Mouse (Mus musculus) liver (tissue): ENCODE measurements around the gene 2410015M20Rik.
A peak's percentile ranks its signal among the peaks of the same experiment; 100 is the strongest.
"Not testable (repeated sequence)": the region's sequence is repeated elsewhere in the genome, so short reads cannot be mapped to it uniquely, and the experiment has no call there.

Experiments
- DNase-seq: peaks from one replicate; pipeline ENCODE4 v3.0.0-alpha.2; 2020; ENCODE audit warnings: mixed read lengths

2410015M20Rik gene

DNA sequence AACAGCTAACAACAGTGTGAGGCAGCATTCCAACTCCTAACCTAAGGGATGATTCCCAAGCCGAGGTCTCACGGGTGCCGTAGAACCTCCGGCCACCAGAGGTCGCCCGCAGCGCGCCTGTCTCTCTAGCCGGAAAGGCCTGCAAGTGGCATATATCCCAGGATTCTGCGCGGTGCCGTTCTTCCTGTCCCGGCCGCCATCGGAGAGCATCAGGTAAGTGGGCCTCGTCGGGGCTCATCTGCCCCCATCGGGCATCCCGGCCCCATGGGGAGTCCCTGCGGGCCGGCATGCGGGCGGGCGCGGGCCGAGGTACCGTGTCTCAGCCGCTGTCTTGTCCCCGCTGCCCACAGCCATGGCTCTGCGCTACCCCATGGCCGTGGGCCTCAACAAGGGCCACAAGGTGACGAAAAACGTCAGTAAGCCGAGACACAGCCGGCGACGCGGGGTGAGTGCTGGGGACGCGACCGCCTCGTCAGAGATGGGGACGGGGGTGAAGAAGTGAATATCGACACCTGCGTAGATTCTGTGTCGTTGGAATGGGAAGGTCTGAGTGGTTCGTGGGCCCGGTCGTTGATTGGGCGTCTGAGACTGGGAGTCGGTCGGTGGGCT is 3.8 kb upstream of the 2410015M20Rik start, which contains the start of gene Rpl36:
Rpl36 (plus strand) TSS at position 181 of the 609 bp plus-strand sequence.
- peak; percentile 95 for DNase-seq

DNA sequence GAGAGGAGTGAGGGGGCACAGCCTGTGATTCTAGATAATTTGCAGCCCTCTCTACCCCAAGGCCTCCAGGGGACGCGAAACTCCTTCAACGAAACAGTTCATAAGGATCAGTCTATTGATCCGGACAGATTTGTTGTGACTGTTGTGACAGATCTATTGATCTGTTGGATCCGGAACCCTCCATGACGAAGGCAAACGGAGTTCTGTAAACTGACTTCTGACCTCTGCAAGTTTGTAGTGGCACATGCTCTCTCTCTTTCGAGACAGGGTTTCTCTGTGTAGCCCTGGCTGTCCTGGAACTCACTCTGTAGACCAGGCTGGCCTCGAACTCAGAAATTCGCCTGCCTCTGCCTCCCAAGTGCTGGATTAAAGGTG is 3.0 kb upstream of the 2410015M20Rik start:
- DNase-seq = not testable (repeated sequence)

DNA sequence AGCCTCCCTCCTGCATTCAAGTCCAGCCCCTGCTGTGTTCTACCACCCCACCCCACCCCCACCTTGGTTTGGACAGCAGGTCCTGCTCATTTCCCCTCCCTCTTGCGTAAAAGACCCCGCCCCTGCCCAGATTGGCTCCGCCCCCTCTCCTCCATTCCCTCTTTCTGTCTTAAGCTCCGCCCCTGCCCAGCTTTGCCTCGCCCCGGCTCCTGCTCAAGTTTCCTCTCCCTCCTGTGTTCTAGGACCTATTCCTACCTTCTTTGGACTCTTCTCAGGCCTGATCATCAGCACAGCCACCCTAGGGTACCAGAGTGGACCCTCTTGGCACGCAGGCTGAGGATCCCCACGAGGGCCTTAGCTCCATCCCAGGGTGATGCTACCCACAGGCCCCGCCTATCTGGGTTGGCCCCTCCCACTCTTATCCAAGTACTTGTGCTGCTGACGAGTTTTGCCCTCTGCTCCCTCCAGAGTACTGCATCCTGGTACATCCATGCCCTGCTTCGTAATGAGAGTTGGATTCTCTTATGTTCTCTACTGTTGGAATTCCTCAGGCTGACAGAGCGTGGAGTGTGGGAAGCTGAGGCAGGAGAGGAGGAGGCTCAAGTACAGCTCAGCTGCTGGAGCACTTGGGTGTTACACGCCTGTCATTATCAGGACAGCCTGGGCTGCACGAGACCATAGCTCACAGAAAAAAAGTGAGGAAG is 2.4 kb upstream of the 2410015M20Rik start:
- peak; percentile 89 for DNase-seq

DNA sequence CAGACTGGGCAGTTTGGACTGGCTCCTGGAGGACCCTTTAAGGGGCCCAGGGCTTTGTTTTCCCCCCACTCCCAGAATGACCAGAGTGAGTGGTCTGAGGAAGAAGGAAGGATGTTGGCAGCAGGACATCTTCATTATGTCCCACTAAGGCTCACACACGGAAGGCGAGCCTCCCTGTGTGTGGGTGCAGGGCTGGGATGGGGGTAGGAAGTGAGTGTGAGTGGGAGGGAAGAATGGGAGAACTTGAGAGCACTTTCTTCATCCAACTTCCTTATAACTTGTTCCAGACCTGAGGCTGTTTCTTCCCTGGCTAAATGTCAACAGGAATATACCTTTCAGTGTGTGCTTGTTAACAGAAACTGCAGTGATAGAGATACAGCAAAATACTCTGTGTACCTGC is 1.8 kb upstream of the 2410015M20Rik start:
- no peak for DNase-seq

DNA sequence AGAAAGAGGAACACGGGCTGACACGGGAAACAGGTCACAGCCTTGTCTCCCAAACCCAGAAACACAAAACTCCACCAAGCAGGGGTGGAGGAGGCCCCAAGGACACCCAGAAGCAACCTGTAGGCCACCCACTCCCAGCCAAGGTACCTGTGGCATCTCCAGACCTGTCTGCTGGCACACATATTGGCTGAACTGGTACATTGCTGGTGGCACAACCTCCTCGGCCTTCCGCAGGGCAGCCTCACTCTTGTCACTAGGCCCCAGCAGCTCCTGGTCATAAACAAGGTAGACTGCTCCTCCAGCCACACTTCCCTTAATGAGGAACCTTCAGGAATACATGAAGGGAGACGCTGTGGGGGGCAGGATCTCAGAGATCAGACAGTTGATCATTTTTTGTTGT is 872 bp downstream of the 2410015M20Rik start:
- no peak for DNase-seq

DNA sequence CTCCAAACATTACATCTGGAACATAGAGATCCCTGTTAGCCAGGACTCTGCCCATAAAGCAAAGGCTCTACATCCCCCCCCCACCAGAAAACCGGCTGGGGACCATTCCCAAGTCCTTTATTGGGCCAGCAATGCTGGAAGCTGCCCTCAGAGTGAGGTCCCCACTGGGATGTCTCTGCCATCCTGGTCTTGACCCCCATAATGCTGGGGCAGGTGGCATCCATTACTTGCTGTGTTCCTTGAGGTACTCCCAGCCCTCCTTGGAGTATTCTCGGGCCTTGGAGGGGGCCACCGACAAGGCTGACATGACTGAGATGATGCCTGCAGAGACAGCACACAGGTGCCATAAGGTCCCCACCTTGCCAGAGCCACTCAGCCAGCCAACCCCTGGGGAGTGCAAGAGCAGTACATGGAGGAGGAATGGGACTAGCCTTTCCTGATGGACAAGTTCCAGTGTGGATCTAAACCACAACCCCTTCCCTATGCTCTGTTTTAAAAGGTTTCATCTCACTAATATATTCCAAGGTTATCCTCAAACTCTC is 2.0 kb downstream of the 2410015M20Rik start:
- no peak for DNase-seq

DNA sequence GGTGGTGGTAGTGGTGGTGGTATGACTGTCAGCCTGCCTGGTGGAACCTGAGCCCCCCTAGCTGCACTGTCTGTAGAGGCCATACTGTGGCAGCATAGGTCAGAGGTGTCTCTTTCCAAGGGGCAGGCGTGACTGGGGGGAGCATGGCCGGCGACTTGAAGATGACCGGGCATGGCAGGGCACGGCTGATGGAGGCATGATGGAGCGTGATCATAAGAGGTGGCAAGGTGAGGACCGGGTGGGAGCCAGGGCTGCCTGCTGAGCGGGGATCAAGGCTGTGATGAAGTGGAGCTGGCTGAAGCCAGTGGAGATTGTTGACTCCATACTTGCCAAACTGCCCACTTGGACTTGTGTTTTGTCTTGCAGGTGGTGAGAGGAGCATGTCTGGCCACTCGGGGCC is 4.1 kb downstream of the 2410015M20Rik start:
- no peak for DNase-seq

DNA sequence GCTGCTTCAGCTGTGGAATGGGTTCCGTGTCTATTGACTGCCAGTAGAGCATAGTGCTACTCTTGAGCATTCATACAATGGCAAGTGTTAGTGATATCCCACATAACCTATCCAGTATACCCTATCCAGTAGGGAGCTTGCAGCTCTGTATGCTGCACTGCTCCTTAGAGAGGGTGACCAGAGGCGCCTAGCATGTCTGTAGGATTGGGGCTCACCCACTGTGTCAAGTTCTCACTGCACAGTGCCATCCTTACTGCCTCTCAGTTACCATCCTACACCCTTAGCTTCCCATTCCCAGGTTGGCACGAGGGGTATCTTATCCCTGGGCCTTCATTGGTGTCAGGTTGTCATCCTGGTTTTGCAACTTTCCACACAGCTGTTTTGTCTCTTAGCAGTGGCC is 5.1 kb downstream of the 2410015M20Rik start:
- no peak for DNase-seq

DNA sequence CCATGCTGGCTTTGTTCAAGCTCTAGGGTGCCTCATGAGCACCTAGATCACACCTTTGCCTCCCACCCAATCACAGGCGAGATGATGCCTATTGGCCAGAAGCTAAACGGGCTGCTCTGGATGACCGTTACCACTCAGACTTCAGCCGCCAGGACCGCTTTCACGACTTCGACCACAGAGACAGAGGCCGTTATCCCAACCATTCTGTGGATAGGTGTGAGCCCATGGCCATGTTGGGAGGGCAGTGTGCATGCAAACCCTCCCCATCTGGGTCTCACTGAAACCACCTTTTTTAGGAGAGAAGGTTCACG is 5.5 kb downstream of the 2410015M20Rik start:
- DNase-seq = no peak

DNA sequence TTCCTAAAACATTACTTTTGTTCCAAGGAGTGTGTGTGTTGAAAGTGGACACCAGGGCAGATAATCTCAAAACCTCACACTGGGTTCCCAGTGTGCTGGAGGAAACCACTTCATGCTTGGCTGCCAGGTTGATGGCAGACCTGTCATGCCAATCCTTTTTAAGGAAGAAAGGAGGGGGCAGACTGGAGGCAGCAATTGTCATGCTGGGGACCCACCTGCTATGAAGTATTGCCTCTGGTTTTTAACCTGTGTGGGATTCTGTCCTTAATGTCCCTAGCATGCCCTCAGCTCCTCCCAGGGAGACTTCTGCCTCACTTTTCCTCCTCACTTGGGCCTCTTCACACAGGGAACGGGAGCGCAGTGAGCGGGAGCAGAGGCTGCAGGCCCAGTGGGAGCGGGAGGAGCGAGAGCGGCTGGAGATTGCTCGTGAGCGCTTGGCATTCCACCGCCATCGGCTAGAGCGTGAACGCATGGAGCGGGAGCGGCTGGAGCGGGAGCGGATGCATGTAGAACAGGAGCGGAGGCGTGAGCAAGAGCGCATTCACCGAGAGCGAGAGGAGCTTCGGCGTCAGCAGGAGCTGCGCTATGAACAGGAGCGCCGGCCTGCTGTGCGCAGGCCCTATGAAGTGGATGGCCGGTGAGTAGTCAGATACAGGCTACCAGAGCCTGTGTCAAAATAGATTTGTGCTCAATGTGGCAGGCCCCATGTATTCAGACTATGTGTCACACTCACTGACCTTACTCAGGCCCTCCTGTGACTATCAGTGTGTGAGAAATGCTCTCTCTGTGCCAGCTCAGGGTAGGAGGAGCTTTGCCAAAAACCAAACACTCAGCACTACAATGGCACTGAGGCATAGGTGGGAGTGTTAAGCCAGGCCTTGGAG is 6.1 kb downstream of the 2410015M20Rik start:
- DNase-seq = no peak

DNA sequence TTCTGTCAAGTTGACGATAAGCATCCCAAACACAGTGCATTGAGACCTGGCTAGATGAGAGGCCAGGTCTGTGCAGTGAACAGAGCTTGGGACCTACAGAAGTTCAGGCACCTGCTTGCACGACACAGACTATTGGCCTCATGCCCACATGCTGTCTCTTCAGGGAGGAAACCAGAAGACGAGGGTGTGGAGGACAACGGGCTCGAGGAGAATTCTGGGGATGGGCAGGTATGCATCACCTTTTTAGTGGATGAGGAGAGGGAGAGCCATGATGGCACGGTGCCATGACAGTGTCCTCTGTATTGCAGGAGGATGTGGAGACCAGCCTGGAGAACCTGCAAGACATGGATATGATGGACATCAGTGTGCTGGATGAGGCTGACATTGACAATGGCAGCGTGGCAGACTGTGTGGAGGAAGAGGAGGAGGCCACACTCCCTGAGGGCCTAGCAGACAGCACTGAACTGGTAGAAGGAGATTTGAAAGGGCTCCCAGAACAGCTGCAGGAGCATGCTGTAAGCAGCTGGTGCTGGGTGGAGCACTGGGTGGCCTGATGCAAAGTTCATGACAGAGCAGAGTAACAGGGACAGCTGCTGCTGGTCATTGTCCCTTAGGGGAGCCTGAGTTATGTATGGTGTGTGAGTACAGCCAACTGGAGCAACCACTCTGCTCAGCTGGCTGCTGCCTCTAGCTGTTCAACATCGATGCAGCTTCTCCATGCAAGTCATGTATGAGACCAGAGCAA is 15.9 kb downstream of the 2410015M20Rik start:
- no peak for DNase-seq

DNA sequence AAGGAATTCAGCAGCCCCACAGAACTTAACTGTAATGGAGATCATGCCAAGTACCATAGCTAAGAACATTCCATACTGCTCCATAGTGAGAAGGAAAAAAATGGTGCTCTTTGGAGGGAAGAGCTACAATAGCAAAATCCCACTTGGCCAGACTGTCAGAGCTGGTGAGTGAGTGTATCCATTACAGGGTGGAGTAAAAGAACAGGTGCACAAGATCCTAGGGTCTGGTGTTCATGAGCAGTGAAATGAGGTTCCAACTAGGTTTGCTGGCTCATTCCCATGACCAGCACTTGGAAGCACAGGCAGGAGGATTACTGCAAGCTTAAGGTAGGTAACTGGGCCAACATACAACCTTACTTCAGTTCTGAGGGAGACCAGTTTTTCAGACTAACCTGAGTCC is 17.0 kb downstream of the 2410015M20Rik start:
- DNase-seq = no peak

DNA sequence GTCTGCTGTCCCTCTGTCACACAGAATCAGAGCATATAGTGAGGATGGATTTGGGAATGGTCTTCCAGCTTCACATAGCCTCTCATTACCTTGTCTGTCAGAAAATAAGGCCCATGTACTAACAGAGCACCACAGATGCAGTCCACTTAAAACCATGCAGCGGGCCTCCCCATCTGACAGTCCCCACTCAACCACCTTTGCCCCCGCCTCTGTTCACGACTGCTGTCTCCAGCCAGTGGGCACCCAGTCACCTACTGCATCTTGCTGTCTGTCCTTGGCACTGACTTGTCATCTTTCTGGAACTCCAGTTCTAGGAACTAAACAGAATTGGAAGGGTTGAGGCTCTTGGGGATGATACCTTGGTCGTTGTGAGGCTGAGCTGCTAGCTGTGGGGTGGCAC is 20.6 kb downstream of the 2410015M20Rik start:
- DNase-seq = no peak

DNA sequence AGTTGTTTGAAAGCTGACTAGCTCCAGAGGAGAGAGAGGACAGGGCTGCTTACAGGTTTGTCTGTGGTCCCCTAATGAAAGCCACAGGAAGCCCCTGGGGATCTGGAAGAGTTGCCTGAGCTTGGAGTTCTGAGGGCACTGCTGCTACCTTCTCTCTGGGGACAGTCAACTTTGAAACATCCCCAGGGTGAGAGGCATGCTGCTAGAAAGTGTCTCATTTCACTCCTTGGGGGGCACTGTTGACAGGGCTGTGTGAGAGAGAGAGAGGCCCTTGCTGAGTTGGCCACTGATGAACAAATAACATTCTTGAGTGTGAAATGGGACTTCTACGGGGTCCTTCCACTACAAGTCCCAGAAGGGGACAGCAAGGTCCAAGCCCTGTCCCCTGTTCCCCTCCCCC is 21.8 kb downstream of the 2410015M20Rik start:
- no peak for DNase-seq

DNA sequence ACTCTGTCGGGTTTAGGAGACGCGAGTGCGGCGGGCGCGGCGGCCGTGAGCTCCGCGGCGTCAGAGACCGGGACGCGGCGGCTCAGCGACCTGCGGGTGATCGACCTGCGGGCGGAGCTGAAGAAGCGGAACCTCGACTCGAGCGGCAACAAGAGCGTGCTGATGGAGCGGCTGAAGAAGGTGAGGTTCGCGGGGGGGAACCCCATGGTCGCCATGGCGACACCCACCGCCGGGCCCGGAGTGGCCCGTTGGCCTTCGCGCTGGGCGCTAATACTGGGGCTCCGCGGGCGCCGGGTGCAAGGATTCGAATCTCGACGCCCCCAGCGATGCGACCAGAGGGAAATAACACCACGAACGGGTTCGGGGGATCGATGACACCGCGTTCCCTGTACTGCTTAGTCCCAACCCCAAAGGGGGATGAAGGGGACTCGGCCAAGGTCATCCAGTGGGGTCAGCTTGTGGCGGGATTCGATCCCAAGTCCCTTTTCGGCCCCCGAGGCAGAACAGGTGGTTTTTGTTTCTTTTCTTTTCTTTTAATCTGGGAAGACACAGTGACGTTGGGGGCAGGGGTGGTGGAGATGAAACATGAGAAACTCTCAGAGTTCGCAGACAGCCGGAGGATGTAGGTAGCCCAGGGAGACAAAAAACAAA is 24.3 kb downstream of the 2410015M20Rik start:
- DNase-seq = peak; percentile 67

DNA sequence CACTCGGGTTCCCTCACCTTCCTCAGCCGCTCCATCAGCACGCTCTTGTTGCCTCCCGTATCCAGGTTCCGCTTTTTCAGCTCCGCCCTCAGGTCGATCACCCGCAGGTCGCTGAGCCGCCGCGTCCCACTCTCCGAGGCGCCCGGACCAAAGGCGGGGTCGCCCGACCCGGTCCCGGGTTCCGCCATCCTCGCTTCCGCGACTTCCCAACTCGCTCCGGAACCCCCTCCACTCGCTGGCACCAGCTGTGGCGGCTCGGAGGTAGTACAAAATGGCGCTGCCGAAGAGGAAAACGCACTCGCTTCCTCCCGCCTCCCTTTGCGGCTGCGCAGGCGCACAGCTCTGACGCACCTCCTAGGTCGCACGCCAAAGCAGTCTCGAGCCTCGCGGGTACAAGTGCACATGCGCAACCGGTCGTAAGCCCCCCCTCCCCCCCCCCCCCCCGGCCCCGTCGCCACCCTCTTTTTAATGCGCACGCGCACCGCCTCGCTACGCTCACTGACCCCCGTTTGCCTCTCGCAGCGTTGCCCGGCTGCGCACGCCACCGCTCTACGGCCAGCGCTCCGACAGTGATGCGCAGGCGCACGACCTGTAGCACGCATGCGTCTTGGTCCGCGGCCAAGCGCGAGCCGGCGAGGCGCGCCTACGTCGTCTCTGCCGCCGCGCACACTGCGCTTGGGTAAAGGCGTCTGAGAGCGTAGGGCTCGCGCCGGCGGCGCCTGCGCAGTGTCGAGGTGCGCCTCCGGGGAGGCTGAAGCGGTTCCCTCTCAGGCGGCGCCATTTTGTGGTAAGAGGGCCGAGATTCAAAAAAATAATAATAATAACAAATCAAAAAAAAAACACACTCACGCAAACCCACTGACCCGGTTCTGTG is 25.1 kb downstream of the 2410015M20Rik start, which contains the start of the genes Safb2 and Safb:
Safb2 (minus strand) TSS at position 329 of the 874 bp plus-strand sequence.
Safb (plus strand) TSS at position 569 of the 874 bp plus-strand sequence.
- peak; percentile 98 for DNase-seq

DNA sequence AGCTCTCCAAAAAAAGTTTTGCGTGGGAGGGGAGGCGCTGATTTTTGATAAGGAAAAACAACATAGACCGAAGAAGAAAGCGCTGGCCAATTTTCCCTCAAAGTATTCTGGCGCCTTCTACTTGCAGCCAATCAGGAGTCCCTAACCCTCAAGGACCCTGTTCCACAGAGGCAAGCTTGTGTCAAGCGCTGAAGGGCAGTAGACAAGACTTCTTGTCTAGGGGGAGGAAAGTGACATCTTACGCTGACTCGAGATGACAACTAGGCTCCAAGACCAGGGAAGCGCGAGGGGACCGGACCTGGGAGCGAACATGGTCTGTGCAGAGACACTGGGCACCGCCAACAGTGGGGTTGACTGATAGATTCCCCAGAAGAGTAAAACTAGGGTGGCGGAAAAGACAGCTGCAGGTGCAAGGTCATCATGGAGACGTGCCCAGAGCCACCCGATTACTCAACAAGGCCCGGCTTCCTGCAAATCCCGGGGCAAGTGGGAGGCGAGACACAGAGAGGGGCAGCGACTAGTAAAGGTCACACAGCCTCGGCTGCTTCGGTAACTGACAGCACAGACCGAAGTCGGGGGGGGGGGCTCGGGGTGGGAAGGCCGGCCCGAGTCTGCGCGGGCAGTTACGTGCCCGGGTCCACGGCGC is 25.8 kb downstream of the 2410015M20Rik start:
- no peak for DNase-seq

DNA sequence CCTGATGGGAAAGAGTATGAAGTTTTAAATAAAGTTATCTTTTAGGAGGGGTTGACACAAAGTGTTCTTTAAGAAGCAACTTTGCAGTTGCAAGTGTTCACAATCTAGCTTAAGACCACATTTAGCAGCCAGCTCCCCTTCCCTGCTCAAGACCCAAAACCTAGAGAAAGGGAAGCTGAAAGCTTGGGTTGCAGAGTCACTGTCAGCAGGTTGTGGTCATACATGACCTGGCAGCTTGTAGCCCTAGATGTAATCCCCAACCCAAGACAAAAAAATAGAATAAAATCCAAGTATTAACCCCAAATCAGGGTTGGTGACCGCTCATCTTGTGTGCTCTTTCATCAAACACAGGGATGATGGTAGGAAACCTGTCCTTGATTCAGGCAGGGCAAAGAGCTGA is 26.5 kb downstream of the 2410015M20Rik start:
- no peak for DNase-seq

DNA sequence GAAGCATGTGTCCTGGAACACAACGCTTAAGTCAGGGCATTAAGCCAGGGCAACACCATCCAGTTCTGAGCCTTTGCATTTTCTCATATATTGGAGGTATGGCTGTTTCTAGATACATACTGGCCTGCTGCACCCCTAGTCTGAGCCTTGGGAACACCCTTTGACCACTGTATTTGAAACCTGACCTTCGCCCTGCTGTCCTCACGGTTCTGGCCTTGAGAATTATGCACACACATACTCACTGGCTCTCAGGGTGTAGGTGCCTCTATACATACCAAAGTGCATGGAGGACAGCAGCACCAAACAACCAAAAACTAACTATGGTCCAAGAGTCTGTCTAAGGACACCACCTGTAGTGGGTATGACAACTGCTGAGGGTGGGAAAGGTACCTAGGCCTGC is 36.6 kb downstream of the 2410015M20Rik start:
- DNase-seq = no peak

DNA sequence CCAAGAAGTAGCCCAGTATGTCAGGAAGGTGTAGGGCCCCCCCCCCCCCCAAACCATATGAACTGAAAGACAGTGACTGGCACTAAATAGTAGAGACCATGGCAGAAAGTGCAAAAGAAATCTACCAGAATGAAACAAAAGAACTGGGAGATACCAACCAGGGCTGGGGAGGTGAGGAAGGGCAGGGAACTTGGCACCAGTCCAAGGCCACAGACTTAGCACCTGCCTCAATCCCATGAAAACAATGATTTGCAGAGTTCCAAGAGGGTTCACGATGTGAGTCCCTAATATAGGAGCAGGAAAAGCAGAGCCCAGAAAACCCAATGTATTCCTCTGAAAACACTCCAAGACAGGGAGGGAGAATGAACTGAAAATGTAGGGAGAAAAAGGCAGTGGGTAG is 37.4 kb downstream of the 2410015M20Rik start:
- no peak for DNase-seq

DNA sequence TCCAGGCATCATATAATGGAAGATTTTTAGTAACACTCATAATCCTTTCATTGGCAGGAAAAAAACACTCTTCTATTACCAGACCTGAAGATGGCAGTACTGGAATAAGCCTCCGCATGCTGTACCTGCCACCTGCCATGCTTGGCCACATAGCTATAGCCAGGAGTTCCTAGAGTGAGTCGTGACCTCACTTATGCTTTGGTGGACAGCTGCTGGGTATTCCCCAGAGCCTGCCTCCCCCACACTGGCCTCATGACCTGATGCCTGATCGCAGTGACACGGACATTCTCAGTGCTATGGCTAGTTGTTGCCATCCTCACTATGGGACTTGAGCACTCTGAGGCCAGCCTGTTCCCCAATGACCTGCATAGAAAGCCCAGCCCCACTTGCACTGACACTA is 39.3 kb downstream of the 2410015M20Rik start:
- no peak for DNase-seq
